Mouse (Mus musculus): ENCODE data around the gene Ptgr1.

The Ptgr1 gene

DNA sequence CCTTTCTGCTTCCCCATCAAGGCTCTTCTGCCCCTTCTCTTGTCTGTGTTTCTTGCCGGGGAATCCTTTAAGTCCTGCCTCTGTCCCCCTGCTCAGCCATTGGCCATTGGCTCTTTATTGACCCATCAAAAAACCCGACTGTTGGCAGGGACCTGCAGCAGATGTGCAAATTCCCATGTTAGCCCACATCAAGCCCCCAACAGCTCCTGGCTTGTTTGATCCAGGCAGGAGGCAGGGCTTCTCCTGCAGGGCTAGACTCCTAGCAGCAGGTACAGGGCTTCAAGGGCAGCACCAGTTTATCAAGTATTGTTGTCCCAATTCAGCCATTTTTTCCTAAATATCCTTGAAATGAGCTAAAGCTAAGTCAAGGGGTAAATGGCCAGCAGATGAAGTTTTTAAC is 60.8 kb downstream of the Ptgr1 start:
- peak in 1 of 2 experiments; percentile 4 for DNase-seq (ENCODE audit: low spot score in 2 of 2)

DNA sequence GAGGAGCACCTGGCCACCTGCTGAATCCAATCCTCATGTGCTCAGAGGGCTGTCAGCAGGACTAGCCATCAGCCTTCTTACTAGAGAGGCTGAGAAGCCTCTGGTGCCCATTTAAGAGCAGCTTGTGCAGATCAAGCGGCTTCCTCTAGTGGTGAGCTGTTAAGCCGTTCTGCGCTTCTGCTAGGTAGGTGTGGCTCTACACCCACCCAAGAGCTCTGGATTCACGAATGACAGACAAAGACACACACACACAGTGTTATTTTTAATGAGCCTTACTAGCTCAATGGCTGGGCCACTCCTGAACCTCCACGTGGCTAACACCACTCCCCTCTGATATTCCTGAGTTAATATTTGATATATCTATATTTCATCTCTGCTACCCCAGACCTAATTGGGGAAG is 61.3 kb downstream of the Ptgr1 start:
- DNase-seq (ENCODE audit: low spot score in 2 of 2): peak in 1 of 2 experiments; percentile 9

DNA sequence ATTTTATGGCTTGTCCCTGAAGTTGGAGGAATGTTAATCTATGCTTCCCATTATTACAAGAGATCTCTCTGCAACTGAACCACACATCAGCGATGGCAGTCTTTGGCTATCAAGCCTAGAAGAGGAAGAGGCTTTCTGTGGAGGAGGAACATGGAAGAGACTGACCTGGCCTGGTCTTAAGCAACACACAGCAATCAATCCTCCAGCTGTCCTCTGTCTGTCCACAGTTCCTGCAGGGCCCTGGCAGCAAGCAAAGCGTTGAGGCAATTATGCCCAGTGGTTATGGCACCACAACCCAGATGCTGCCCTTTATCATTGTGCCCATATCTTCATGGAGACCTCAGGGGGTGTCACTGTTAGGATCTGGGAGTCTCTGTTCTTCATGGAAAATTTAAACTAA is 63.0 kb downstream of the Ptgr1 start:
- DNase-seq (ENCODE audit: low spot score in 2 of 2): no peak
